Mouse (Mus musculus) left cerebral cortex, postnatal 4 days (tissue): ENCODE results near the gene Ube2a. TPM values are rescaled to one million over a fixed set of nuclear protein-coding genes. Genes with fewer than 3 reads are reported as not detected.
A peak's percentile ranks its signal among the peaks of the same experiment; 100 is the strongest.

Experiments used
- DNase-seq: peaks from one replicate; pipeline ENCODE4 v3.0.0-alpha.2; 2022
- intact Hi-C: fragments of 180-260 bp; cut with DNase I; formaldehyde crosslinking; loops from one replicate; pipeline ENCODE4 v1.15.1; 2025
- total RNA-seq, 2 experiments: library from RNA; stranded (reverse); gene quantifications; 2 replicates each; pipeline ENCODE4 v1.2.3; 2021

Ube2a gene
- total RNA-seq, result 10 to 100 TPM; 57.2 to 60.3 TPM

GRCm38 (mm10) chrX:36873765-36874164 is at the start of gene Ube2a, which contains the start of gene C330007P06Rik:
Ube2a (plus strand) TSS chrX:36873900.
C330007P06Rik (minus strand) TSS chrX:36874111.
- DNase-seq, result no peak
- intact Hi-C loops, result no loop called here

DNA sequence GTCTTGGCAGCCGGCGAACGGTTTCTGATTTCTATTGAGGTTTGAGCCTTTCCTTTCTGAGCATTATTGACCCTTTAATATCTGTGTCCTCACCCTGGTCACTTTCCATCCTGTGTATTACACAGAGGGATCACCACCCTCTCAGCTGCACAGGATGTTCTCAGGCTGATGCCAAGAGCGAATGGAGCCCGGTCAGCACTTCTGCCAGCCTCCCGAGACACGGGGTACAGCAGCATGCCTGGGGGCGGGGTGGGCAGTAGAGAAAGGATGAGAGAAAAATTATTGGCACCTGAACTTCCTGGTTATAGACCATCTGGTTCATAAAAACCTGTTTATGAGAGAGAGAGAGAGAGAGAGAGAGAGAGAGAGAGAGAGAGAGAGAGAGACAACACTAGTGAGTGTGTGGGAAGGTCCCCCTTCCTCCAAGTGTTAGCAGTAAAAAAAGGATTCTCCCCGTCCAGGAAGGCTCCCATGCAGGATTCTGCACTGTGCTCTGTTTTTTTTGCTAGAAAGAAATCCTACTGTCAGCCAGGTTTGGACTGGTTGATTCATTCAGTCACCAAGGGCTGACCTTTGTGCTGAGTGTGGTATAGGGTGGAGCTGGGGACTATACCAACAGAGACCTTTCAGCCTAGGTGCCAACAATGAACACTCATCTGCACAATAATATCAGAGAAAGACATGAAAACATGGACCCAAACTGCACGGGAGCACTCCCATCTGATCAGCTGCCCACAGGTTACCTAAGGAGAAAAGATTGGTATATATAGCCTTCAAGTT is 49.6 kb upstream of the Ube2a start:
- DNase-seq, result no peak
- intact Hi-C loops, result no loop called here

DNA sequence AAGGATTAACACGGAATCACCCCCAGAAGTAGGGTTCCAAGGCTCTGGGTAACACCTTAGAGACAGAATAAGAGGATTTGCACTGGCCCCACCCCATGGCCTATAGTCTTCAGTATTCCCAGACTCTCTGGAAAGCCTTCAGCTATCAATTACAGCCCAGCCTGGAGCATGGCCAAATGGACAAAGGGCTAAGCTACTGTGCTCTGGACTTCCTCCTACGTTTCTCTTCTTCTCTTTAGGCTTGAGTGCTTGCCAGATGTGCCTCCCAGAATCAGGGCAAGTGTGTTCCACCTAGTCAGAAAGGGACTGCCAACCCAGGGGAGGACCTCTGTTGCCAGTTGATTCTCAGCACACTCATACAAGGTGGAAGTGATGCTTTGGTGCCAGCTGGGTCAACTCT is 48.7 kb upstream of the Ube2a start:
- DNase-seq, result no peak
- intact Hi-C loops, result no loop called here

GRCm38 (mm10) chrX:36826873-36827272 is 46.8 kb upstream of the Ube2a start:
- no peak for DNase-seq
- intact Hi-C loops, result no loop called here

DNA sequence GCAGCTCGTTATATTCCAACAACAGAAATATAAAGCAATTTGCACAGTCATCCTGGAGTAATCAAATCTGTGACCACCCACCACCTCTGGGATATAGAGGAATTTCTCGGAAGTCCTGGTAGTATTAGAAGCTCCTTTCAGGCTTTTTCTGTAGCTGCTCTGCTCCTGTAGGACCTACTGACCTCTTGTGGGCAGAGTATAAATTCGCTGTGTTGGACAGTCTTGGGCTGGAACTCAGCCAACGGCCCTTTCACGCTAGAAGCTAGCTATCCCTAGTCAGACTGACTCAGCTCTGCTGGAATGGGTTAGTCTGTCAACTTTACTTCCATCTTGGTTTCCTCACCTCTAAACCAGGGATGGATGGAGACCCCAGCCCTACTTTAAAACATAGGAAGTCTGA is 43.4 kb upstream of the Ube2a start:
- intact Hi-C loops, result no loop called here

GRCm38 (mm10) chrX:36831632-36832031 is 42.1 kb upstream of the Ube2a start:
- DNase-seq, result no peak
- intact Hi-C loops, result no loop called here

More for the DNA sequence above, 43.4 kb upstream of the Ube2a start:
- DNase-seq, result peak; percentile 50

- peak; percentile 77 for DNase-seq
- intact Hi-C loops, result no loop called here
Observed at GRCm38 (mm10) chrX:36833397-36834084, 40.2 kb upstream of the Ube2a start.

GRCm38 (mm10) chrX:36837069-36837676 is 36.5 kb upstream of the Ube2a start:
- no peak for DNase-seq
- intact Hi-C loops, result no loop called here

DNA sequence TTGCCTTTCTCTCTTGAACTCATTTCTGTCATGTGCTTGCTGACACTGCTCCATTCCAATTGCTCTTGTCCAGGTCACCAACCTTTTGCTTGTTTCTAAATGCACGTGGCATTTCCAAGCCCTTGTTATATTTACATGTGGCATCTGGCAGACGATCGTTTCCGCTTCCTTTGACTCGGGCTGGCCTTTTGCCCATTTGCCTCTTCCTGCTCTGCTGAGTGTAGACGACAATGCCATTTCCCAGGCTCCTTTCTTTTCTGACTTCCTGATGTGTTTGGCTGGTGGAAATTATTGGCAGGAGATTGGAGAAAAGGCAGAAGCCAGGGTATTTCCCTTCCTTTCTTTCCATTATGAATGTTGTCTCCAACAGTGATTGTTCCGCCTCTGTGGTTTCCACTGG is 34.3 kb upstream of the Ube2a start:
- DNase-seq, result peak; percentile 63
- intact Hi-C loops, result no loop called here

DNA sequence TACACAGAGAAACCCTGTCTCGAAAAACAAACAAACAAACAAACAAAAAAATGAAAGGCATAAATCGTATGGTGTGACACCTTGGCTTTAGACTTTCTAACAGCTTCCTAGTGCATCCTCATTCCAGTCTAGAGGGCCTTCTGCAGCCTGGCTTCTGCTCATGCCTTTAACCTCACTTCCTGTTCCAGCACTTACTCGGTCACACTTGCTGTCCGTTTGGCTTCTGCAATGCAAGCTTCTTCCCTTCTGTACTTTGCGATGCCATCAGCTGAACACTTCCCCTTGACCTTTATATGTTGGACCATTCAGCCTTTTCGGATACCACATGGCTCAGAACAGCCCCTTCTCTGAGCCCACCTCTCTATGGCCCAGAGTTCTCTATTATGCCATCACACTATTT is 32.0 kb upstream of the Ube2a start:
- DNase-seq, result no peak
- intact Hi-C loops, result no loop called here

GRCm38 (mm10) chrX:36843346-36843990 is 30.2 kb upstream of the Ube2a start:
- intact Hi-C loops, result no loop called here
- no peak for DNase-seq

DNA sequence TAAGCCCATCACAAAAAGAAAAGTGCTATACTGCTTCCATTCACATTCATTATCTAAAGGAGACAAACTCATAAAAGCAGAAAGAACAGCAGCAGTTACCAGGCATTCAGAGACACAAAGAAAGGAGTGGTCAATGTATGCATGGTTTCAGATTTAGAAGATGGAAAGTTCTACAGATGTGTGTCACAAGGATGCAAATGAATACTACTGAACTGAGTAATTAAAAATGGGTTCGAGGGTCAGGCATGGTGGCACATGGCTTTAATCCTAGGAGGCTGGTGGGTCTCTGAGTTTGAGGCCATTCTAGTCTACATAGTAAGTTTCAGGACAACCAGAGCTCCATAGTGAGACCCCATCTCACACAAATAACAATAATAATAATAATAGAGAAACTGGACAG is 26.5 kb upstream of the Ube2a start:
- intact Hi-C loops, result no loop called here
- no peak for DNase-seq

GRCm38 (mm10) chrX:36852631-36853030 is 21.1 kb upstream of the Ube2a start:
- intact Hi-C loops, result no loop called here
- no peak for DNase-seq

DNA sequence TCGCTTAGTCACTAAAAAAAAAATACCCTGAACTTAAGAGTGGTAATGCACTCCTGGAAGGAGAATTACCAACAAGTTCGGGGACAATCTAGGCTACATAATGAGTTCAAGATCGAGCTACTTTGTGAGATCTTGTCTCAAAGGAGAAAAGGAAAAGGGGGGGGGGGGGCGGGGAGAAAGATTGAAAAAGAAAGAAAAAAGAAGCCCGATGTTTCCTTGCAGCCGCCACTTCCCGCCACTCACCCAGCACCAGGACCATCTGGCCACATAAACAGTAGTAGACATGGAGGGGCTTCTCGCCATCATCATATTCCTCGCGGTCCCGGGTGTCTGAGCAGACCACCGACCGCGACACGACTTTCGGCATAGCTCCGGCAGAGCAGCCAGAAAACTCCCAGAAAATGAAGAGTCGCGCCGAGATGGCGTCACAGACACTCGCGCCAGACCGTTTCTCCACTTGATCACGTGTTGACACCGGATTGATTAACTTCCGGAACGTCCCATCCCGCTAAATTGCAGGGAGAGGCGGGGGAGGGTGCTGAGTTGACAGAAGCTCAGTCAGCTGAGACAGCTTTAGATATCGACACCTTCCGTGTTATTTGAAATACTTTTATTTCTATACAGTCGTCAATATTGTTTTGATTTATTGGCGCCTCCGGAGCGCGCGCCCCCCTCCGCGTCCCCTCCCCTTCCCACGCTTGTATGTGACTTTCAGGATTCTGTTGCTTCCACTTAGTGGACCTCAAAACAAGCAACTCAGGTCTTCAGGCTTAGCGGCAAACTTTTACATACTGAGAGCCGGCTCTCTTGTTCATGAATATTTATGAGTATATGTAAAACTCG is 9.7 kb upstream of the Ube2a start:
- DNase-seq, result peak; percentile 80
- intact Hi-C loops, result no loop called here

DNA sequence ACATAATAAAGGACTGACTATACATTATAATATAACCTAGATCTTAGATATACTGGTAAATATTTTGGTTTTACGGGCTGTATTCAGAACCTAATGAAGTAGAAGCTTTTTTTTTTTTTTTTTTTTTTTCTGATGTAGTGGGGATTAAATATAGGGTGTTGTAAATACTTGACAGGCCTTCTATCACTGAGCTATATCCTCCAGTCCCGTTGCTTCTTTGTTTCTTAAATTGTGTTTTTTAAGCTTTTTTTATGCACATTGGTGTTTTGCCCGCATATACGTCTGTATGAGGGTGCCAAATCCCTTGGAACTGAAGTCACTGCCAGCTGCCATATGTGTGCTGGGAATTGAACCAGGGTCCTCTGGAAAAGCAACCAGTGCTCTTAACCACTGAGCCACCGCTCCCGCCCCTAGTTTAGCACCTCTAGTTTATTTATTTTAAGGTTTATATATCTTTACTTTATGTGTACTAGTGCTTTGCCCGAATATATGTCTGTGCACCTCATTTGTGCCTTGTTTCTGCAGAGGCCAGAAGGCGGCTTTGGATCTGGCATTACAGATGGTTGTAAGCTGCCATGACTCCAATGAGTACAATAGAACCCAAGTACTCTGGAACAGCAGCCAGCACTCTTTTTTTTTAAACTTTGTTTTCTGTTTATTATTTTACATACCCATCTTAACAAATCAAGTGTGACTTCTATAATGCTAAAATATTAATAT is 8.9 kb upstream of the Ube2a start:
- intact Hi-C loops, result no loop called here
- DNase-seq, result no peak

DNA sequence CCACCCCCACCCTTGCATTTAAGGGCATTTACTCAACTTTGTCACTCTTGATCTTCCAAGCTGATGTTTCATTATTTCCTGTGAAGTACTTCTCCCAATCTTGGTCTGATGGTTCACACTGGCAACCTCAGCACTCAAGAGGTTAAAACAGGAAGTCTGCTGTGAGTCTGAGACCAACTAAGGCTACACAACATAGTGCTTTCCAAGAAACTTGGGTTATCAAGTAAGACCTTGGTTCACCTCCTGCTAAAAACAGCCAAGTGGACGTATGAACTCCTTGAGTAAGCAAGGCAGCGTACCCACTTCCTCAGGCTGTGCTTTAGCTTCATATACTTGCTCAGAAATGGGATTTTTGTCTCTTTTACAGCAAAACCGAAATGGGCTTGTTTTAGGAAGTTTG is 3.3 kb upstream of the Ube2a start:
- intact Hi-C loops, result no loop called here
- no peak for DNase-seq

- intact Hi-C loops, result no loop called here
- DNase-seq, result peak; percentile 88
Observed at GRCm38 (mm10) chrX:36874178-36874696, 537 bp downstream of the Ube2a start.

GRCm38 (mm10) chrX:36874704-36875128 is 1.0 kb downstream of the Ube2a start:
- DNase-seq, result no peak
- intact Hi-C loops, result no loop called here

DNA sequence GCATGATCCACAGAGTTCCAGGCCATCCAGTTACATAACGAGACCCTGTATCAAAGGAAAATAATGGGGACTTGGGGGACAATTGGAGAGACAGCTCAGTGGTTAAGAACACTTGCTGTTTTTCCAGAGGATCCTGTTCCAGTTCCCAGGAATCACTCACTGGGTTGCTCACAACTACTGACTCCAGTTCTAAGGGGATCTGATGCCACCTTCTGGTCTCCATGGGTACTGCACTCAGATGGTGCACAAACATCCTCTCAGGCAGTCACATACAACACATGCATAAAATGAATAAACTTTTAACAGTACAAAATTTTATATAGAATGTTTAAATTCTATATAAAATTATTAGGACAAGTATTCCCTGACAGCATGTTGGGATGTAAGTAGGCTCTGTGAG is 11.0 kb downstream of the Ube2a start:
- DNase-seq, result peak; percentile 11
- intact Hi-C loops, result no loop called here
